Mouse (Mus musculus) frontal cortex, adult 2 months (tissue): ENCODE measurements around the gene Psors1c2. TPM values are rescaled to one million over a fixed set of nuclear protein-coding genes. Genes with fewer than 3 reads are reported as not detected.

Experiments used
- DNase-seq, 2 experiments: peaks; one replicate each; pipeline ENCODE4 v3.0.0; 2022; ENCODE audit warnings: low spot score in 1 of 2; ENCODE audit errors: extremely low spot score in 1 of 2
- polyA plus RNA-seq: library from polyadenylated mRNA; depleted of rRNA; stranded (reverse); fragments of >200 nt; gene quantifications from 2 replicates; pipeline ENCODE4 v1.2.3, GENCODE M21; 2012

Gene Psors1c2
- polyA plus RNA-seq, 1 experiment = 0.44 TPM

DNA sequence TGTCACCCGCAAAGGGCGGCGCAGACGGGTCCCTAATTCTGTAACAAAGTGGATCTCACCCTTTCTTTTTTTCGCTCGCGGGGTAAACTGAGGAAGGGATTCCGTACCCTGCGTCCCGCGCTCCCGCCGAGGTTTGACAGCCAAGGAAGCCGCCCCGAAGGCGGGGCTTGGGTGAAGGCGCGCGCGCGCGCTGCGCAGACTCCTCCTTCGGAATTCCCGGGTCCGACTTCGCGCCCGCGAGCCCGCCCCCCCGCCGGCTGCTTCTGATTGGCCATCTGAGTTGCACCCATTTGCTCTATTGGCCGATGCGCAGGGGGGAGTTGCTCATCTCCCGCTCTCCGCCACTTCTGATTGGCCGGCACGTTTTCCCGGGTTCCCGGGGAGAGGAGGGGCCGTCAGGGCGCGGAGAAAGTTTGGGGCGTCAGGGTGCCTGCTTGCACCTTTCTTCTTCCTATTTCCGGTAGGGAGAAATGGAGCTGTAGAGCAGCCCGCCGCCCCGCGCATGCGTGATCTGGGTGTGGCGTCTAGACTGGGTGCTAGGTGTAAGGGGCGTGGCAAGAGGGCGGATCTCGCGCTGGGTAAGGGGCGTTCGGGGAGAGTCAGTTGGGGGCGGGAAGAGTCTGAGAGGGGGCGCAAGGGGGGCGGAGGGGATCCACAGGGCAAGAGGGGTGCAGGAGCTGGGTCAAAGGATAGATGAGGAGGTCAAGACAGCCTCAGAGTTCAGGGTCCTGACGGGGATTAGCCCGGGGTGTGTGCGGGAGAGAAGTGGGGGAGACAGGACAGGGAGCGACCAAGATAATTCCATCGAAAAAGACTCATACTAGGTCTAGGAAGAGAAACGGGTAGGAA lies 16.1 kb upstream of the Psors1c2 start, which contains the start of the genes Tcf19 and Cchcr1:
Gene Tcf19, minus strand, starts transcription at position 173 of the 849 bp plus-strand sequence.
Gene Cchcr1, plus strand, starts transcription at position 449 of the 849 bp plus-strand sequence.
- DNase-seq = peak; percentile 93 to 96

DNA sequence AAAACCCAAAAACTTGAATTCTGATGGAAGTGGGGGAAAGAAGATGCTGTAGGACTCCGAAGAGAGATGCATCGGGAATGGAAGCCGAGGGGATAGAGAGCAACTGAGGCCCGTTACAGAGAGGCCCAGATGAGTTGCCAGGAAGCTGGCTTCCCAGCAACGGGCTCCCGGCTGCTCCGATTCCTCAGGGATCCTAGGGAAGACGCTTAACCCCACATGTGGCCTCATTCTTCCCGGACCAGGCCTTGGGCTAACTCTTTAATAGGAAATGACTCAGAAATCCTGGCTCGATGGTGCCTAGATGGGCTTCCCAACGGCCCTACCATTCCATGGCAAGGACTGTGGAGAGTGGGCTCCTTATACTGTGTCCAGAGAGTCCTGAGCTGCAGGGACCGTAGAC lies 15.5 kb upstream of the Psors1c2 start:
- DNase-seq = no peak

DNA sequence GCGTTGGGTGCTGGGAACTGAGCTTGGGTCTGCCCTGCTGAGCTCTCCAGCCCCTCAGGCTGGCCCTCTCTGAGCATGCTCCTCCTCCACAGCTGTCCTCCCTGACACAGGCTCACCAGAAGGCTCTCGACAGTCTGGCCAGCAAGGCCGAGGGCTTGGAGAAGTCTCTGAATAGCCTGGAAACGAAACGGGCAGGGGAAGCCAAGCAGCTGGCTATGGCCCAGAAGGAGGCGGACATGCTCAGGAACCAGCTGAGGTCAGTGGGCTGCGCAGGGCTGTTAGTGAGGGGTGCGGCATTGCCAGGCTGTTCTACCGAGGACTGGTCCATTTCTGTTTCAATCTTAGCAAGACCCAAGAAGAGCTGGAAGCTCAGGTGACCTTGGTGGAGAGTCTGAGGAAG lies 8.6 kb upstream of the Psors1c2 start:
- no peak for DNase-seq

DNA sequence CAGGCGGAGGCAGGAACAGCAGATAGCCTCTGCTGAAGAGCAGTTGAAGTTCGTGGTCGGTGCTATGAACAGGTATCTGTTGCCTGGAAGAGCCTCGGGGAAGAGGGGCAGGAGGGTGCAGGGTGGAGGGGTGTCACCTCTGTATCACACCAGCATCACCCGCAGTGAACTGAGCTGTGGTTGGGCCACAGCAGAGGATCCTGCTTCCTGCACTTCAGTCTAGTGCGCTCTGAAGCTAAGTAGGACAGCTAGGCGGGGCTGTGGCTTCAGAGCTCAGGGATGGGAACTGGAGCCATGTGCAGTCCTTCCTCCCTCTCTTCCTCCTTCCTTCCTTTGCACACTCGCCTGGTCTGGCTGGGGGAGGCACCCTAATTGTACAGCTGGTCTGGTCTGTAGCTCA lies 6.4 kb upstream of the Psors1c2 start:
- no peak for DNase-seq

DNA sequence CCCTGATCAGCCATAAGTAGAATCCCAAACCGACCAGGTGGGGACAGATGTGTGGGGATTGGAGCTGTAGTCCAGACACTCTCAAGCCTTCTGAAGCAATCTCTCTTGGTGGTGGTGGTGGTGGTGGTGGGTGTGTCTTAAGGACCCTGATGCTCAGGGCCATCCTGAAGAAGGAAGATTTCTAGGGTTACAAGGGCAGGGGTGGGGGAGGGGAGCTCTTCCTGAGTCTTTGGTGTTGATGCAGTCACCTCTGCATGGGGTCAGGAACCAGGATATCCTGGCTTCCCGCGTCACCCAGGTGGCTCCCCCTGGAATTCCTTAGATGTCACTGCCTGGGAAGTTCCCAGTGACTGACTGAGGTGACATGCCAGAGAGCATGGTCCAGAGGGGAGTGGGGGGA lies 641 bp upstream of the Psors1c2 start:
- no peak for DNase-seq

DNA sequence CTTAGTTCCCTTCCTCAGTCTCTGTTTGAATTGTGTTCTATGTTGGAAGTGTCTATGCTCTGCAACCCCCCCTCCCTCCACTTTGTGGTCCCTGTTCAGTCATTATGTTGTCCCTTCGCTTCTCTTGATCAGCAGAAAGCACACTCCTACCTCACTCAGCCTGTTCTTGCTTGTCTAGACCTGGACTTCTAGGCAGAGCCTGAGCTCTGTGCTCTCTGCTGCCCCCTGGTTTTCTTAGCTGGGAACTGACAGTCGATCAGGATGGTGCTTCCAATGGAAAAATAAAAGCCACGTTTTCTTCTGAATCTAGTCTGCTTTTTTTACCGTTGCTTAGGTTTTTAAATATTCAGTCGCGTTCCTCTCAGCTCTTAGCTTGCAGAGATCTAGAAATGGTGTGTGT lies 1.3 kb downstream of the Psors1c2 start:
- peak; percentile 66 to 94 for DNase-seq

DNA sequence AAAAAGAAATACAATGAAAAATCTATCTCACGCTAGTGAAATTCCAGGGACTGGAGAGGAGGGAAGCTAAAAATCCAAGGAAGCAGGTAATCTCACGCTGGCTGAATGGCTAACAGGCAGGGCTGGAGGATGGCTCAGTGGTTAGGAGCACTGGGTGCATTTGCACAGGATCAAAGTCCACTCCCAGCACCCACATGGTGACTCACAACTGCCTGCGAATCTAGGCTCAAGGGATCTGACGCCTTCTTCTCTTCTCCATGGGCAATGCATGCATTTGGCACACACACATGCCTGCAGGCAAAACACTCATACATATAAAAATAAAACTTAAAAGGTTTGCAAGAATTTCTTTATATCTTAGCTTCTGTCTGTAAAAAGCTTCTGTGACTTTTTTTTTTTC lies 4.4 kb downstream of the Psors1c2 start:
- peak; percentile 49 to 61 for DNase-seq

DNA sequence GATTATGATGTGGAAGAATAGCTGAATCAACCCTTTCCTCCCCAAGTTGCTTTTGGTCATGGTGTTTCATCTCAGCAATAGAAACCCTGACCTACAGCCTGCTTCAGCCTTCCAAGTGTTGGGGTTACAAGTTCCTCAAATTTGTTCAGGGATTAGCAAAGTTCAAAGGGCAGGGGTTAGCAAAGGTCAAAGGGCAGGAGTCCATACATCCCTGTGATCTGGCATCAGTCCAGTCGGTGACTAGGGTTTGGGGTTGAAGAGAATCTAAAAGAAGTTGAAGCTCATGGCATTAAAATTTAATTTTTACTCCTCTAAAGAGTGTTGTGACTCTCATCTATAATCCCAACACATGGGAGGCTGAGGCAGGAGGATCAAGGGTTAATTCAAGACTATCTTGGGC lies 5.5 kb downstream of the Psors1c2 start:
- DNase-seq = no peak

DNA sequence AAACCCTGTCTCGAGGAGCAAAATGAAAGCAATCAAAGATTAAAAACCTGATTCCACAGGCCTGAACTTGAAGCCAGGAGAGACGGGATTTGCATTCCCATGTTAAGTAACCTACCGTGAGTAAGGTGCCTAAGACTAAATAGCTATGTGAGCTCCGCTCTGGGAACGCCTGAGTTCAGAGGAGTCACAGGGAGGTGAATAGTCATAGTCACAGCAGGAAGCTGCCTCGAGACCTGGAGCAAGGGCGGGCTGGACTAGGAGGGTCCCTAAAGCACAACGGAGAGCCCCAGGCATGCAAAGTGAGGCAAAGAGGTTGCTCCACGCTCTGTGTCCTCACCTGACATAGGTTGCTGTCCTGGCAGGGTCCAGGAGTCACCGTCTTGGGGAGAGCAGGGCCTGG lies 6.5 kb downstream of the Psors1c2 start:
- DNase-seq = no peak

DNA sequence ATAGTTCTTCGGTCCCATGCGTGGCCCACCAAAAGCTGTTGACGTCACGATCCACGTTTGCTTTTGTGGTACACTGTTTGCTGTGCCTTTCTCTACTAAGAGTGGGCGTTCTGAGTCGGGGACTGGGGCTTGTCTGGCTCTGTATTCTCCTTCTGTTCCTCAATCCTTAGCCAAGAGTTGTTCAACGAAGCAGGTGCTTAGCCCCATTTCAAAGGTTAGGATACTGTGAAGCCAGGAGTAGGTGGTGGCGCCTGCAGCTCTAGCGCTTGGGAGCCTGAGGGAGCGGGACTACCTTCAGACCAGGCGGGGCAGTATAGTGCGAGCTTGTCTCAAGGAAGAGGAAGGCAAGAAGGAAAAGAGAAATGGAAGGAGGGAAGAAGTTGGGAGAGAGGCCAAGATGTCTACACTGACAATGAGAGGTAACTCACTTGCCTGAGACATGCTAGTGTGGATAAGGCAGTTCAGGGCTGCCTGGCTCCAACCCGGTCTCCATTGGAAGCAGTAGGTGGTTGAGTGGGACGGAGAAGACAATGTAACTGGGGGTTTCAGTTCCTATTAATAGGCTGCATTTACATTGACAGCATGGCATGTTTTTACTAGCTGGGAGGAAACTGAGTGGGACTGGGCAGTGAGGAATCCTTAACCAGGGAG lies 9.9 kb downstream of the Psors1c2 start:
- no peak for DNase-seq

DNA sequence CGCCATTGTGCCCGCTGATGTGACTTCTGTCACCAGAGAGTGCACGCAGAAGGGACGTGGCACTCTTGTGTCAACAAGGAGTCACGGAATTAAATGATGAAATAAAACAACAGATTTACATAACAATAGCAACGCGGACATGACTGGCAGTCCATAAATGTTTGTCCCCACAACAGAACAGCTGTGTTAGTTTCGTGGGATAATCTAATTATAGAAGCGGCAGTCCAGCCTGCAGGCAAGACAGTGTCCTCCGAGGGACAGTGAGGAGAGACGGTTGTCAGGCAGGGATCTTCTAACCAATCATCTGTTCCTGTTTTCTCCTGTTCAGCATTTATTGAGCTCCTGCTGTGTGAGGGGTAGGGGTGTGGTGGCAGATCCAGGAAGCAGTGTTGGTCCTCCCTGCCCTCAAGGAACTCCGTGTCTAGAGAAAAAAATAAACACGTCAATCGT lies 10.4 kb downstream of the Psors1c2 start:
- DNase-seq = no peak

DNA sequence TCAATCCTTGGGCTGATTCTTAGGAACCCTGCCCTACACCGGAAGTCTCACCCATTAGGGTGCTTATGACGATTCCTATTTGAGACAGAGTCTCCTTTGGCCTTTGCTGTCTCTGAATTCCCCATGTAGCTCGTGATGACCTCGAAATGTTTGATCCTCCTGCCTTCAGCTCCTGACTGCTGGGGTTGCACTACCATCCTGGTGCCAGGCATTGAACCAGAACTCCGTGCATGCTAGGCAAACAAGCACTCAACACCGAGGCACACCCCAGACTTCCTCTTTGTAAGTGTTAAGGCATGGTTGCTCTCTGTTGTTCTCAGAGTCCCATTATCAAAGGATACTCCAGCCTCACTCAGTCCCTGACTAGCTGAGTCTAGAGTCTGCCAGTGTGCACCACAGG lies 11.0 kb downstream of the Psors1c2 start:
- DNase-seq = no peak

DNA sequence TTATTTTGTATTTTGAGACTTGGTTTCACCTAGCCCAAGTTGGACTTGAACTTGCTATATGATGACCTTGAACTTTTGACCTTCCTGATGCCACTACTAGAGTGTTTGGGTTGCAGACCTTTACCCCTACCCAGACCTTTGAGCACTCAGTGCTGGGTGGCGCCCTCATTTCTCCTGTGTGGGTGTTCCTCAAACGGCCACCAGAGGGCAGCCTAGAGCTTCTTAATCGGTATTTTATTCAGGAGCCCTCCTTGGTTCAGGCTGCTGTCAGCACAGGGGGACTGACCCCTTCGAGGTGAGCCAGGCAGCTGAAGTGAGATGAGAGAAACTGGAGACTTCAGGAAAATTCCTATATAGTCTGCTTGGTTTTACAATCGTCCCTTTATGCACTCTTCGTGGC lies 11.7 kb downstream of the Psors1c2 start:
- peak in 1 of 2 experiments; percentile 78 for DNase-seq

DNA sequence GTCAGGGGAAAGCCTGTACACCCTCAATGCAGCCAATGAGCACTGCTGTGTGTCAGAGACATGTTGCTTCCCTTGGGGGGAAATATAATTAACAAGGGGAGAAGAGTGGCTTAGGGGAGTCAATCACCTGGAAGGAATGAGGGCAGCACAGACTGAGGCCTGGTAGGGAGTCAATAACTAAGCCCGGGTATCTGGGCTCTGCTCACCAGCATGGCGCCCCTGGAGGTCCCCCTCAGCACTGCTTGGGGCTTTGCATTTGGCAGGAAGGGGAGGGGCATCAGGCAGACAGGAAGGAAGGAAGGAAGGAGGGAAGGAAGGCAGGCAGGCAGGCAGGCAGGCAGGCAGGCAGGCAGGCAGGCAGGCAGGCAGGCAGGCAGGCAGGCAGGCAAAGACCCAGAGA lies 14.5 kb downstream of the Psors1c2 start:
- no peak for DNase-seq

DNA sequence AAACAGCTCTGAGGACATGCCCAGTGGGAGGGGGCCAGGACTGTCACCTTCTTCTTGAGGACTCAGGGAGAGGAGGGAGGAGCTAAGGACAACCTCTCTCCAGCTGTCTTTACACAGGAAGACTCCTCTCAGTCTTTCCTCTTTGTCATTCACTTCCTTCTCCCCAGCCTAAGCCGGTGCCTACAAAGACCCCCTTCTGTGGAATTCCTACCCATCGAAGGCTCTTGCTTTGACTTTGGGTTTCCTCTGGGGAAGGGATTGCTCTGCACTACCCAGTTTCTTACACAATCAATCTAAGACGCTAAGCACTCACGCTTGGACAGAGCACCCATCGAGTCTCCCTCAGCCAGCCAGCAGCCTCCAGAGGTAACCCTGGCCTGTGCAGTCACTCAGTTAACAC lies 15.6 kb downstream of the Psors1c2 start:
- no peak for DNase-seq

DNA sequence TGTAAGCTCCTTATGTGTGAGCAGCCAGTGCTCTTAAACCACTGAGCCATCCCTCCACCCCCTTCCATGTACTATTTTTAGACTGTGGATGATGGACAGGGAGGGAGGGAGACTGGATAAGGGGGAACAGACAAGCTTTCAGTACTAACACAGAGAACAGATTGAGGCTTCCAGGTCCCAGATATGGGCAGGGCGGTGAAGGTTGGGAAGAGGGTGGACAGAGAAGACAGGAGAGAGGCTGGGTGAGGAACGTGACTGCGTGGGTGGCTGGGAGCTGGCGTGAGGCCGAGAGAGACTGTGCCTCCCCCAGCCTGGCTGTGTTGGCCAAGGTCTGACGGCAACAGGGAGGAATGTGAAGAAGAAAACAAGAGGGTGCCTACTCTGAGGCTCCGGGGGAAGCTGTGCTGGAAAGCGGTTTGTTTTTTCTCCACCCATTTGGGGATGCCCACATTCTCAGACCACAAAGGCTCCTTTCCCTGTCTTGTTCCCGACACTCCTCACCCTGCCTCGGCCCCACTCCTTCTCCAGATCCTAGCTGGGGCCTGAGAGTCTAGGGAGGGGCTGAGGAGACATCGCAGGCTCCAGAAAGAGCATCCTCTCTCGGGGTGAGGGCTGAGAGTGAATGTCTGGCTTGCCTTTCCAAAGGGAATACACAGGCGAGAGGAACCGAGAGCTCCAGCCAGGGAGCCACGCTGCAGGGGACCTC lies 16.6 kb downstream of the Psors1c2 start:
- DNase-seq = peak; percentile 82 to 85

DNA sequence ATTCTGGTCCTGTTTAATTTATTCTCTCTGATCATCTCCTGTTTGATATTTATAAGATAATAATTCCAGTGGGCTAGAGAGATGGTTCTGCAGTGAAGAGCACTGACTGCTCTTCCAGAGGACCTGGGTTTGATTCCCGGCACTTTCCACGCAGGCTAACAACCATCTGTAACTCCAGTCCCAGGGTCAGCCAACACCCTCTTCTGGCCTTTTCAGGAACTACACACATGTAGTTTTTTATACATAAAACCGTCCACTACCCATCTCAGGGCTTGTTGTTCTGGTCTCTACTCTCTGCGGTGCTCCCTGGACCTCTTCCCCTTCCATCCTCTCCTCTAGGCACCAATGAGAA lies 17.1 kb downstream of the Psors1c2 start:
- DNase-seq = no peak

DNA sequence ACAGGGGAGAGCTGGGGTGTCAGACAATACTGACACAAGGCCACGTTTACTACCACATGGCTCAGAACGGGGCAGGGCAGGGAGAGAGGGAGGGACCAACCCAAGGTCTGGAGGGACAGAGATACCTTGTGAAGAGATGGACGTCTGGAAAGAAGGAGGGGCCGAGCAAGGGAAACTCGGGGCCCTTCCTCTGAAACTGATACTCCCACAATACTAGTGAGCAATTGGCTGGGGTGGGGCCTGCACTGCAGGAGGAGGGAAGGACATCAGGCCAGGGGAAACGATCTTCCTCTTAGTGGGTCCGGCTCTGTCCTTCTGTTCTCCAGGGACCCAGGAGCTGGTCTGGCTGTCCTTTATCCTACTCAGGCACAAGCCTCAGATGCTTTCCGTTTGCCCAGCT lies 17.9 kb downstream of the Psors1c2 start:
- DNase-seq = no peak

DNA sequence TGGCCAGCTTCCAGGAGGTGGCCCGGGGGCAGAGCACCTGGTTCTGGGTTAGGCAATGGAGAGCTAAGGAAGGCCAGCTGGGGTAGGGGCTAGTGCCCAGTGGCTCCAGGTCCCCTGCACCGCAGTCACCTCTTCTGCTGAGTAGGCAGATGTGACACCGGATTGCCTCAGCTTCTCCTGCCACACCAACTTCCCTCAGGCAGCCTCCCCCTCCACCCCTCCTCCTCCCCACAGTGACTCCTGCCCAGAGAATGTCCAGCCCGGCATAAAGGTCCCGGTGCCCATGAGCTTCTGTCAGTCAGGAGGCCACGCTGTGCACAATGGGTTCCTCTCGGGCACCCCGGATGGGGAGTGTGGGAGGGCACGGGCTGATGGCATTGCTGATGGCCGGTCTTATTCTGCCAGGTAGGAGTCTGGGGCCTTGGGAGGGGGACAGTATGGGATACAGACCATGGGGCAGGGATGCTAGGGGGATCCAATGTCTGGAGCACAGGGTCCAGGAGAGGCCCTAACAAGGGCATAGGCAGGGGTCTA lies 18.9 kb downstream of the Psors1c2 start, which contains the start of gene Cdsn:
Gene Cdsn, plus strand, starts transcription at position 248 of the 534 bp plus-strand sequence.
- no peak for DNase-seq

DNA sequence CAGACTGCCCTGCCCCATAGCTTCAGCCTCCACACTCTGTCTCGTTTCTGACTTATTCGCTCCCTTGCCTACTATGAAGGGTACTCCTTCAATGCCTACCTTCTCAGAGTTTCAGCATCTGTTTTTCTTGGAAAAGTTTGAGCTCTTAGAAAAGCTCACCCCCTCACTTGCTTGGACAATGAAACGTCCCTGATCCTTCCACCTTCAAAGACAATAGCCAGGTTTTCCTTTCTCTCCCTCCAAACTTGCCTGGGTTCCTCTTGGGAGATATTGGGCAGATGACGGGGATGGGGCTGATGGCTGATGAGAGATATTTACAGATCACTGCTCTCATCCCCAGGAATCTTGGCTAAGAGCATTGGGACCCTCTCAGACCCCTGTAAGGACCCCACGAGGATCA lies 21.3 kb downstream of the Psors1c2 start:
- DNase-seq = no peak

DNA sequence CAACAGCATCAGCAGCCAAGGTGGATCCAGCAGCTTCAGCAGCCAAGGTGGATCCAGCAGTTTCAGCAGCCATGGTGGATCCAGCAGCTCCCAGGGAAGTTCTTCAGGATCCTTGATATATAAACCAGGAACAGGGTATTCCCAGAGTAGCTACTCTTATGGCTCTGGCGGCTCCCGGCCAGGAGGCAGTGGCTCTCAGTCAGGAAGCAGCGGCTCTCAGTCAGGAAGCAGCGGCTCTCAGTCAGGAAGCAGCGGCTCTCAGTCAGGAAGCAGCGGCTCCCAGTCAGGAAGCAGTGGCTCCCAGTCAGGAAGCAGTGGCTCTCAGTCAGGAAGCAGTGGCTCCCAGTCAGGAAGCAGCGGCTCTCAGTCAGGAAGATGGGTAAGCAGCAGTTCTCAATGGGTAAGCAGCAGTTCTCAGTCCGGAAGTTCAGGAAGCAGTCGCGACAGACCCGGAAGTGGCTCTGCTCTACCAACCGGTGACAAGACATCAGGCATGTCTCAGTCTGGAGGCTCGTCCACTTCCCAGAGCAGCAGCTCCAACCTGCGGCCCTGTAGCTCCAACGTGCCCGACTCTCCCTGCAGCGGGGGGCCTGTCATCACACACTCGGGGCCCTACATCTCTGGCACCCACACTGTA lies 21.9 kb downstream of the Psors1c2 start:
- no peak for DNase-seq
